Mouse (Mus musculus) small intestine, adult 2 months (tissue): ENCODE measurements around the gene Gle1.

Experiments used
- CTCF ChIP-seq: fragments of 200-500 bp; IDR thresholded peaks from 2 replicates; pipeline ENCODE4 v1.5.1; 2012; ENCODE audit warnings: low read depth, mild to moderate bottlenecking, control low read depth, inconsistent platforms, low read length, moderate library complexity, mixed read lengths; ENCODE audit not compliant: insufficient replicate concordance, insufficient read length; ENCODE audit errors: extremely low read depth
- POLR2A ChIP-seq: fragments of 200-500 bp; IDR thresholded peaks from 2 replicates; pipeline ENCODE4 v1.6.1; 2012; ENCODE audit warnings: low read depth, mild to moderate bottlenecking, control low read depth, inconsistent platforms, low read length, moderate library complexity

GRCm38 (mm10) chr2:29948896-29949295 lies 13.7 kb downstream of the Gle1 start:
- TF ChIP-seq CTCF (no peak), POLR2A (no peak)
